Mouse (Mus musculus): ENCODE measurements around the gene Pla2g2c. TPM values are rescaled to one million over a fixed set of nuclear protein-coding genes. Genes with fewer than 3 reads are reported as not detected.

Pla2g2c gene
- total and polyA plus RNA-seq, 2 experiments from 2014 or later = 0.44 to 0.57 TPM

GRCm38 (mm10) chr4:138689094-138689512 is 35.5 kb upstream of the Pla2g2c start:
- ATAC-seq (ENCODE audit: low FRiP score) = no peak
- Histone ChIP-seq H3K27me3 (ENCODE audit: insufficient read depth, low read length) (no peaks in the 10 kb centered on the region), H3K9me3 (ENCODE audit: low read length) (no peaks in the 10 kb centered on the region), H3K4me1 (ENCODE audit: insufficient read depth, low read length) (peaks cover 8% of the 10 kb centered on the region; the same call in 1 of the 2 replicates), H3K27ac (ENCODE audit: low read depth, low read length) (no peak overlapping the region), H3K4me2 (ENCODE audit: low read depth, low read length, poor library complexity, severe bottlenecking) (no peak overlapping the region), H3K36me3 (ENCODE audit: insufficient read depth, low read length) (no peaks in the 10 kb centered on the region), H3K4me3 (ENCODE audit: low read depth, low read length) (no peak overlapping the region), H3K9ac (replicated peaks; ENCODE audit: low read length, poor library complexity, severe bottlenecking) (0 out of 2 replicates have a peak overlapping the region, but pooled peaks have one; percentile 24)
- TF ChIP-seq CTCF (IDR thresholded peaks at IDR 0.05) = no peak
- WGBS = 21% methylated on average over 3 of the region's 3 CpGs
- DNase-seq (ENCODE audit: low spot score) = peak; percentile 68

GRCm38 (mm10) chr4:138690561-138690960 is 34.0 kb upstream of the Pla2g2c start:
- no peak overlapping the region for H3K4me2 ChIP-seq (ENCODE audit: low read depth, low read length, poor library complexity, severe bottlenecking)
- WGBS = 12% methylated on average over 4 of the region's 4 CpGs

GRCm38 (mm10) chr4:138691443-138692181 is 33.0 kb upstream of the Pla2g2c start:
- H3K27ac ChIP-seq (ENCODE audit: low read depth, low read length) = no peak overlapping the region
- DNase-seq (ENCODE audit: low spot score) = no peak

More at GRCm38 (mm10) chr4:138690561-138690960, 34.0 kb upstream of the Pla2g2c start:
- H3K27ac ChIP-seq (ENCODE audit: low read depth, low read length) = no peak overlapping the region
- H3K27me3 ChIP-seq (ENCODE audit: insufficient read depth, low read length) = no peaks in the 10 kb centered on the region
- peaks cover 8% of the 10 kb centered on the region; the same call in 1 of the 2 replicates for H3K4me1 ChIP-seq (ENCODE audit: insufficient read depth, low read length)
- H3K4me3 ChIP-seq (ENCODE audit: low read depth, low read length) = no peak overlapping the region
- H3K9me3 ChIP-seq (ENCODE audit: low read length) = no peaks in the 10 kb centered on the region
- no peak for ATAC-seq (ENCODE audit: low FRiP score)
- H3K9ac ChIP-seq (replicated peaks; ENCODE audit: low read length, poor library complexity, severe bottlenecking) = no peak overlapping the region
- DNase-seq (ENCODE audit: low spot score) = no peak
- no peaks in the 10 kb centered on the region for H3K36me3 ChIP-seq (ENCODE audit: insufficient read depth, low read length)
- no peak for TF ChIP-seq CTCF (IDR thresholded peaks at IDR 0.05)

GRCm38 (mm10) chr4:138693043-138693692 is 31.4 kb upstream of the Pla2g2c start:
- Histone ChIP-seq H3K36me3 (ENCODE audit: insufficient read depth, low read length) (no peaks in the 10 kb centered on the region), H3K9ac (replicated peaks; ENCODE audit: low read length, poor library complexity, severe bottlenecking) (no peak overlapping the region), H3K4me1 (ENCODE audit: insufficient read depth, low read length) (peaks cover 8% of the 10 kb centered on the region; the same call in 1 of the 2 replicates), H3K4me2 (ENCODE audit: low read depth, low read length, poor library complexity, severe bottlenecking) (no peak overlapping the region), H3K4me3 (ENCODE audit: low read depth, low read length) (no peak overlapping the region), H3K27me3 (ENCODE audit: insufficient read depth, low read length) (no peaks in the 10 kb centered on the region), H3K27ac (ENCODE audit: low read depth, low read length) (peak overlapping the region; percentile 55), H3K9me3 (ENCODE audit: low read length) (no peaks in the 10 kb centered on the region)
- DNase-seq (ENCODE audit: low spot score) (peak; percentile 56), ATAC-seq (ENCODE audit: low FRiP score) (no peak)
- no peak for TF ChIP-seq CTCF (IDR thresholded peaks at IDR 0.05)
- WGBS = 27% methylated on average over 12 of the region's 12 CpGs

More at GRCm38 (mm10) chr4:138691443-138692181, 33.0 kb upstream of the Pla2g2c start:
- Histone ChIP-seq H3K4me2 (ENCODE audit: low read depth, low read length, poor library complexity, severe bottlenecking) (no peak overlapping the region), H3K36me3 (ENCODE audit: insufficient read depth, low read length) (no peaks in the 10 kb centered on the region), H3K9ac (replicated peaks; ENCODE audit: low read length, poor library complexity, severe bottlenecking) (0 out of 2 replicates have a peak overlapping the region, but pooled peaks have one; percentile 24), H3K9me3 (ENCODE audit: low read length) (no peaks in the 10 kb centered on the region), H3K4me3 (ENCODE audit: low read depth, low read length) (no peak overlapping the region), H3K4me1 (ENCODE audit: insufficient read depth, low read length) (peaks cover 8% of the 10 kb centered on the region; the same call in 1 of the 2 replicates), H3K27me3 (ENCODE audit: insufficient read depth, low read length) (no peaks in the 10 kb centered on the region)
- 20% methylated on average over 19 of the region's 19 CpGs for WGBS
- ATAC-seq (ENCODE audit: low FRiP score) = no peak
- no peak for TF ChIP-seq CTCF (IDR thresholded peaks at IDR 0.05)

GRCm38 (mm10) chr4:138696720-138697119 is 27.9 kb upstream of the Pla2g2c start:
- no peak overlapping the region for H3K4me3 ChIP-seq (ENCODE audit: low read depth, low read length)
- no peaks in the 10 kb centered on the region for H3K27me3 ChIP-seq (ENCODE audit: insufficient read depth, low read length)
- no peaks in the 10 kb centered on the region for H3K9me3 ChIP-seq (ENCODE audit: low read length)
- ATAC-seq (ENCODE audit: low FRiP score) (no peak), DNase-seq (ENCODE audit: low spot score) (no peak)
- no peak overlapping the region for H3K4me2 ChIP-seq (ENCODE audit: low read depth, low read length, poor library complexity, severe bottlenecking)
- no peak for TF ChIP-seq CTCF (IDR thresholded peaks at IDR 0.05)
- H3K9ac ChIP-seq (replicated peaks; ENCODE audit: low read length, poor library complexity, severe bottlenecking) = no peak overlapping the region
- H3K36me3 ChIP-seq (ENCODE audit: insufficient read depth, low read length) = no peaks in the 10 kb centered on the region
- WGBS = 26% methylated on average over 7 of the region's 7 CpGs
- no peak overlapping the region for H3K27ac ChIP-seq (ENCODE audit: low read depth, low read length)
- peaks cover 5% of the 10 kb centered on the region; the same call in 1 of the 2 replicates for H3K4me1 ChIP-seq (ENCODE audit: insufficient read depth, low read length)

Data from midbrain, postnatal 0 days (tissue).